Mouse (Mus musculus): ENCODE measurements around the gene Sema4b.

GRCm38 (mm10) chr7:80189147-80189933, 2.7 kb downstream of the Sema4b start:
- TF ChIP-seq CTCF (IDR thresholded peaks at IDR 0.05; ENCODE audit: extremely low read depth, insufficient read depth, low read length) (no peak), POLR2A (IDR thresholded peaks at IDR 0.05; ENCODE audit: extremely low read depth, insufficient read depth, low read length) (no peak)

Measured in cortical plate, adult 2 months (tissue).